Mouse (Mus musculus): ENCODE data around the gene Rab13. TPM values are rescaled to one million over a fixed set of nuclear protein-coding genes. Genes with fewer than 3 reads are reported as not detected.

Gene Rab13
- polyA plus RNA-seq (2016; fragmentation: Nextera tagmentation; extraction: Ambion mirVana): 26.9 and 27.4 TPM in 2 replicates

DNA sequence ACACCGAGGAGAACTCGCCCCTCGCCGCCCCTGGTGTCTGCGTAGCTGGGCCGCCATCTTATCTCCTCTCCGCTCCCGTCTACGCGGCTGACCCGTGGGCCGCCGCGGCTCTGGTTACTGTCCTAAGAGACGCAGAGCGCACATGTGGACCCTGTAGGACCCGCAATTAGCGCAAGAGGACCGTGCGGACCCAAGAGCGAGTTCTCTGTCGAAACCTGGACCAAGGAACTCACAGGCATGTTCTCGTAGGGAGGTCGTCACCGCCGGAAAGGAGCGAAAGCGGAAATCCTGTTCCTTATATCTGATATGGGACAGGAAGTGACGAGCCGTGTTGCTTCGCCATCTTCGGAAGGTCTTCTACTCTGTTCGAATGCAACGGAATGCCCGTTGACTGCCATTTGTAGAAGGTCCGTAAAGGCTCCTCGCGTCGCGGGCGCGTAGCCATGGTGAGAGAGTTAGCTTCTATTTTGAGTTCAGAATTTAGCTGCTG lies at the start of gene Rab13, which contains the start of gene Rps27:
Rab13 (plus strand) TSS at position 319 of the 490 bp plus-strand sequence.
Rps27 (minus strand) TSS at position 275 of the 490 bp plus-strand sequence.
- H3K4me3 ChIP-seq: peak within 1 kb of the TSS; percentile 67
- H3K4me2 ChIP-seq (replicated peaks): peak within 1 kb of the TSS; percentile 93
- H3K36me3 ChIP-seq: peaks cover 40% of the 10 kb centered on the region
- H3K9ac ChIP-seq: peak within 1 kb of the TSS; percentile 80
- H3K27ac ChIP-seq: peak within 1 kb of the TSS; percentile 88
- peaks cover 23% of the 10 kb centered on the region for H3K4me1 ChIP-seq
- no peaks in the 10 kb centered on the region for H3K27me3 ChIP-seq
- peak; percentile 92 for ATAC-seq (ENCODE audit: low FRiP score)
- H3K9me3 ChIP-seq (replicated peaks): no peaks in the 10 kb centered on the region
- WGBS: under 1% methylated on average over 42 of the region's 42 CpGs

DNA sequence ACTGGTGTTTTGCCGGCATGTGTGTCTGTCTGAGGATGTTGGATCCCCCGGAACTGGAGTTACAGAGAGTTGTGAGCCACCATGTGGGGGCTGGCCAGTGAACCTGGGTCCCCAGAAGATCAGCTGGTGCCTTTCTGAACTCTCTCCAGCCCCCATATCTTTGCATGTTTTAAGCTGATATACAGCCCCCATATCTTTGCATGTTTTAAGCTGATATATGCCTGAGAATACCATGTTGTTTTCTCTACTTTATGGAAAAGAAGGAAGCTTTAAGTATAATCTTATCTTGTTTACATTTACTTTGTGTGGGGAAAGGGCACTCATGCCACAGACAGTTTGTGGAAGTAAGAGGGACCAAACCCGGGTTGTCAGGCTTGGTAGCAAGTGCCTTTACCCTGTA lies 33.9 kb upstream of the Rab13 start:
- H3K36me3 ChIP-seq: no peaks in the 10 kb centered on the region
- H3K27me3 ChIP-seq: no peaks in the 10 kb centered on the region
- ATAC-seq (ENCODE audit: low FRiP score): no peak
- H3K9ac ChIP-seq: no peak overlapping the region
- H3K4me2 ChIP-seq (replicated peaks): no peak overlapping the region
- no peaks in the 10 kb centered on the region for H3K4me1 ChIP-seq
- no peak overlapping the region for H3K4me3 ChIP-seq
- H3K27ac ChIP-seq: no peak overlapping the region
- 80% methylated on average over 3 of the region's 3 CpGs for WGBS
- no peaks in the 10 kb centered on the region for H3K9me3 ChIP-seq (replicated peaks)

DNA sequence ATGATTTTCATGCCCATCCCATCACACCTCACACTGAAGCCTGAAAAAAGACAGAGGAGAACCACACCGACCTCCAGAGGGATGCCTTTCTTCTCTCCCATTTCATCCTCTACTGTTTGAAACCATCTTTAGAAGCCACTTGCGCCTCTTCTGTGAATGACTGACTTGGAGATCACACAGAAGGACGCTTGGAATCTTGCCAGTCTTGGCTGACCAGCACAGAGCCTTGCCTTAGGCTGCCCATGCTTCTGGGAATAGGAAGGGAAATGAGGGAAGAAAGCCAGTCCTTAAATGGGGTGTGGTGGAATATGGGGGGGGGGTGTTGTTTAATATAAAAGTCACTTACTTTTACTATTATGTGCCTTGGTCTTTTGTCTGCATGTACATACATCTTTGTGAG lies 29.9 kb upstream of the Rab13 start:
- Histone ChIP-seq H3K36me3 (no peaks in the 10 kb centered on the region), H3K9ac (no peak overlapping the region), H3K27me3 (no peaks in the 10 kb centered on the region), H3K27ac (no peak overlapping the region), H3K9me3 (replicated peaks) (no peaks in the 10 kb centered on the region), H3K4me1 (no peaks in the 10 kb centered on the region), H3K4me2 (replicated peaks) (no peak overlapping the region), H3K4me3 (no peak overlapping the region)
- ATAC-seq (ENCODE audit: low FRiP score): no peak
- 72% methylated on average over 3 of the region's 3 CpGs for WGBS

DNA sequence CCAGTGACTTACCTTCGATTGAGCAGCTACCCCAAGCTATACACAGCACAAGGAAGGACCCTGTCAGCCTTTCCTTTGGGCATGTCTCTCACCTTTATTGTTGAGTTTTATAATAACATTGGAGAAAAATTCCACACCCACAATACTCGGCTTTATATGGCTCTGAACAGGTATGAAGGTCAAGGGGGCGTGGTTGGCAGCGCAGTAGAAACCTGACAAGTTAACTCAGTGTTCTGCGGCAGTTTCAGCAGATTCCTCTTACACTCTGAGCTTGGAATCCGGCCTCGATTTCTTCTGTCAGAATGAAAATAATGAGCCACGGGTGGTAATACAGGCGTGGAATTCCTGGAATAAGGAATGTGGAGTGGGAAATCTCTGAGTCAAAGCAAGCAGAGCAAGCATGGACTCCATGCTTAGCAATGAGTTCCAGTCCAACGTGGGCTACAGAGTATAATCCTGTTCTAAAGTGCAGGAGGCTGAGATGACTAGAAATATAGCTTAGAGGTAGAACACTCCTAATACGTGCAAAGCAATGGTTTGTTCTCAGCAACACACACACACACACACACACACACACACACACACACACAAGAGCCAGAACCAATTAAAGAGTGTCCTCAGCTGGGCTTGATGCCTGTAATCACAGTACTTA lies 22.5 kb upstream of the Rab13 start:
- H3K4me3 ChIP-seq: no peak overlapping the region
- no peaks in the 10 kb centered on the region for H3K9me3 ChIP-seq (replicated peaks)

DNA sequence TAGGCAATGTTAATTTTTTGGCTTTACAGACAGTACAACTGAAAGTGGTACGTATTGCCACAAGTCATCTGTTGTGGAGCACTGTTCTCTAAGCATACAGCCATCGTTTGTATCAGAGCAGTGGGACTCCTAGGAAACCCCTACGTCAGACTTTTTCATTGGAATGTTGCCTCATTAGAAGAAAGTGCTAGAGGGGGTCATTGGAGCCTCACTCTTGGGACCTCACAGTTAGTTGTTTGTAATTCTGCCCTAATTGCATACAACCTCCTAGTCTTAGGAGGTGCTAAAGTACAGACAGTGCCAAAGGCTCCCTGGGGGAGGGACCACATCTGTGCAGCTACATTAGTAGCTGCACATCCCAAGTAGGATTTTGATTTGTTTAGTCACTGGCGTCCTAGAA lies 18.7 kb upstream of the Rab13 start:
- 67% methylated on average over 4 of the region's 4 CpGs for WGBS
- no peak overlapping the region for H3K4me3 ChIP-seq
- ATAC-seq (ENCODE audit: low FRiP score): no peak

More for the DNA sequence above, 22.5 kb upstream of the Rab13 start:
- H3K27ac ChIP-seq: no peak overlapping the region
- H3K36me3 ChIP-seq: no peaks in the 10 kb centered on the region
- no peak for ATAC-seq (ENCODE audit: low FRiP score)
- no peaks in the 10 kb centered on the region for H3K27me3 ChIP-seq
- WGBS: 78% methylated on average over 11 of the region's 11 CpGs
- no peak overlapping the region for H3K9ac ChIP-seq
- no peaks in the 10 kb centered on the region for H3K4me1 ChIP-seq
- H3K4me2 ChIP-seq (replicated peaks): no peak overlapping the region

DNA sequence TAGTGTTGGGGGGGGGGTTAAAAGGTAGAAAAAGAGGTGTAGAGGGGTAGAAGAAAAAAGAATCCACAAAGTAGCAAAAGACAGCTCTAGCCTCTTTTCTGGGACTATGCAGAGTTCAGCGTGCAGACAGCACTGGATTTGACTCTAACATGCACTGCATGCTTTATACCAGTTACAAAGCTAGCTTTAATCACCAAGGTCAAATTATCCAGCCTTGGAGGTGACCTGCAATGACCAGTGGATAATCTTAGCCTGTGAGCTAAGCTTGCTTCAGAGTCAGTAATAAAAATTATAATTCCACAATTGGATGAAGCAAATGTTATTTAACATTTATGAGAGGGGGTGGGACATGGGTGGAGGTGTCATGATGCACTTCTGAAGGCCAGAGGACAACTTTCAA lies 17.9 kb upstream of the Rab13 start:
- no peaks in the 10 kb centered on the region for H3K4me1 ChIP-seq
- no peaks in the 10 kb centered on the region for H3K9me3 ChIP-seq (replicated peaks)
- no peak overlapping the region for H3K9ac ChIP-seq
- no peak for ATAC-seq (ENCODE audit: low FRiP score)
- no peaks in the 10 kb centered on the region for H3K36me3 ChIP-seq
- WGBS: 90% methylated on average over 1 of the region's 1 CpGs
- no peak overlapping the region for H3K4me3 ChIP-seq
- H3K27ac ChIP-seq: no peak overlapping the region
- no peak overlapping the region for H3K4me2 ChIP-seq (replicated peaks)
- H3K27me3 ChIP-seq: no peaks in the 10 kb centered on the region

More for the DNA sequence above, 18.7 kb upstream of the Rab13 start:
- Histone ChIP-seq H3K27me3 (no peaks in the 10 kb centered on the region), H3K36me3 (no peaks in the 10 kb centered on the region), H3K27ac (no peak overlapping the region), H3K9ac (no peak overlapping the region), H3K9me3 (replicated peaks) (no peaks in the 10 kb centered on the region), H3K4me1 (no peaks in the 10 kb centered on the region), H3K4me2 (replicated peaks) (no peak overlapping the region)

DNA sequence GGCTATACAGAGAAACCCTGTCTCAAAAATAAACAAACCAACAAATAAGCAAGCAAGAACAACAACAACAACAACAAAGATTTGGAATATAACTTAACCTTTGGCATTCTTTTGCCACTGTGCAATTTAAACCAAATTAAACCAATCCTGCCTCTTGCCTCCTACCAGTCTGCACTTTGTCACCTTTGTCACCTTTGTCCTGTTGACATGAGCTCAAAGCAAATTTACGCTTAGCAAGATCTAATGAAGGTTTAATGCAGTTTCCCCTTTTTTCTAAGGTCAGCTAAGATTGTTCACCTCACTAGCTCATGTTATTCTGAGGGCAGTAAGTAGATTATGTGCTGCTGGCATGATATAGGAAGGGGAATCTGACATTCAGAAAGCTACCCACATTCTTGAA lies 15.9 kb upstream of the Rab13 start:
- H3K4me2 ChIP-seq (replicated peaks): no peak overlapping the region
- no peak overlapping the region for H3K27ac ChIP-seq
- no peak for ATAC-seq (ENCODE audit: low FRiP score)
- no peaks in the 10 kb centered on the region for H3K4me1 ChIP-seq
- no peaks in the 10 kb centered on the region for H3K36me3 ChIP-seq
- H3K9ac ChIP-seq: no peak overlapping the region
- H3K4me3 ChIP-seq: no peak overlapping the region
- no peaks in the 10 kb centered on the region for H3K9me3 ChIP-seq (replicated peaks)
- H3K27me3 ChIP-seq: no peaks in the 10 kb centered on the region
- WGBS: 81% methylated on average over 1 of the region's 1 CpGs

DNA sequence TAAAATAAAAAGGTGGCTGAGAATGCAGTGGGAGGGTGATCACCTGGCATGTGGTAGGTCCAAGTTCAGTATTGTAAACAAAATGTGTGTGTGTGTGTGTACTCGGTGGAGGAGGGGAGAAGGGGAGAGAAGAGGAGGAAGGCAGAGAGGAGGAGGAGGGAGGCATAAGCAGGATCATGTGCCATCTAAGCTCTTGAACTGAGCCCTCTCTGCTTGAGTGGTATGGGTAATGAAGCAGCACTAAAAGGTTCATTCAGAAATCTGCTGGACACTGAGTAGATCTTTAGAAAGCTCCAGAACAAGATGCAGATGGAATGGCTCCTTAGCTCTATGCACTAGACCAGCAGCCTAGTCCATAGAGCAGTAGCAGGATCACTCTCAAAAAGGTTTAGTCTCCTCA lies 10.6 kb upstream of the Rab13 start:
- H3K4me3 ChIP-seq: no peak overlapping the region
- no peak overlapping the region for H3K27ac ChIP-seq
- H3K9me3 ChIP-seq (replicated peaks): no peaks in the 10 kb centered on the region
- no peaks in the 10 kb centered on the region for H3K4me1 ChIP-seq
- no peak for ATAC-seq (ENCODE audit: low FRiP score)
- H3K9ac ChIP-seq: no peak overlapping the region
- H3K36me3 ChIP-seq: peaks cover 4% of the 10 kb centered on the region
- H3K4me2 ChIP-seq (replicated peaks): no peak overlapping the region
- H3K27me3 ChIP-seq: no peaks in the 10 kb centered on the region
- WGBS: 50% methylated on average over 1 of the region's 1 CpGs

DNA sequence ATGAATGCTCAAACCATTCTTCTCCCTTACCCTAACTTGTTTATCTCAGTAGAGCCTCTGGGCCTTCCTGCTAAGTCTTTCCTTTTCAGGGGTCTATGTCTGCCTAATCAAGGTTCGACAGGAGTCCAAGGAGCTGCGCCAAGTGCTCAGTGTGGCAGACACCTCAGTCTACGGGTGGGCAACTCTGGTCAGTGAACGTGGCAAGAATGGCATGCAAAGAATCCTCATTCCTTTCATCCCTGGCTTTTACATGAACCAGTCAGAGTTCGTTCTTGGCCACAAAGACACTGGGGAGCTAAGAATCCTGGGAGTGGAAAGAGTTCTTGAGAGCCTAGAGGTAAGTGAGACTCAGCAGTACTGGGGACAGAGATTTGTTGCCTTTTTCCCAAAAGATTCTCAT lies 9.9 kb upstream of the Rab13 start:
- Histone ChIP-seq H3K9me3 (replicated peaks) (no peaks in the 10 kb centered on the region), H3K4me2 (replicated peaks) (no peak overlapping the region), H3K9ac (no peak overlapping the region), H3K27ac (no peak overlapping the region), H3K36me3 (peaks cover 12% of the 10 kb centered on the region), H3K4me3 (no peak overlapping the region), H3K27me3 (no peaks in the 10 kb centered on the region), H3K4me1 (no peaks in the 10 kb centered on the region)
- ATAC-seq (ENCODE audit: low FRiP score): no peak
- WGBS: 80% methylated on average over 5 of the region's 5 CpGs

DNA sequence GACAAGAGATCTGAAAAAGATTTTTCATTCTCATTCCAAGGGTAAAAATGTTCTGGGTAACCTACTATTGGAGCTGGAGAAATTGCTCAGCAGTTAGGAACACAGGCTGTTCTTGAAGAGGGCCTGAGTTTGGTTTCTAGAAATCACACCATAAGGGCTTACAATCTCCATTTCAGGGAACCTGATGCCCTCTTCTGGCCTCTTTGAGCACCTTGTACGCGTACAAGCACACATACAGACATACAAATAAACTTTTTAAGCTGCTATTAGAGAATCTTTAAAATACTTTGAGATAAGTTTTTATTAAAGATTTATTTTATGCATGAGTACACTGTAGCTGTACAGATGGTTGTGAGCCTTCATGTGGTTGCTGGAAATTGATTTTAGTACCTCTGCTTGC lies 8.9 kb upstream of the Rab13 start:
- Histone ChIP-seq H3K27me3 (no peaks in the 10 kb centered on the region), H3K9ac (no peak overlapping the region), H3K27ac (no peak overlapping the region), H3K36me3 (peaks cover 21% of the 10 kb centered on the region), H3K4me2 (replicated peaks) (no peak overlapping the region), H3K4me3 (no peak overlapping the region), H3K9me3 (replicated peaks) (no peaks in the 10 kb centered on the region), H3K4me1 (no peaks in the 10 kb centered on the region)
- ATAC-seq (ENCODE audit: low FRiP score): no peak
- WGBS: 92% methylated on average over 2 of the region's 2 CpGs

DNA sequence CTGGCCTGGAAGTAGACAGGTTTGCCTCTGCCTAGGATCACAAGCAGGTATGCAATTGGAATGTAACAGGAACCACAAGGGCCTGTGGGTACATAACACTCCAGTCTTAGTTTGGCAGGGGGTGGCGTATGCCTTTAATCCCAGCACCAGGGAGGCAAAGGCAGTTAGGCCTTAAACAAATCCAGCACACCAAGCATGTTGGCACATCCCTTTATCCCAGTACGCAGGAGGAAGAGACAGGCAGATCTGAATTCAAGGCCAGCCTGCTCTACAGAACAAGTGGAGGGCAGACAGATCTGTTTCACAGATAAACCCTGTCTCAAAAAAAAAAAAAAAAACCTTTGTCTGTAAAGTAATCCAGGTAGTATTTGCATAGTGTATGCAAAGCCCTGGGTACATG lies 4.8 kb upstream of the Rab13 start:
- Histone ChIP-seq H3K4me1 (peaks cover 17% of the 10 kb centered on the region), H3K27ac (no peak overlapping the region), H3K9me3 (replicated peaks) (no peaks in the 10 kb centered on the region), H3K36me3 (peaks cover 50% of the 10 kb centered on the region), H3K9ac (no peak overlapping the region), H3K4me3 (no peak overlapping the region), H3K27me3 (no peaks in the 10 kb centered on the region), H3K4me2 (replicated peaks) (no peak overlapping the region)
- ATAC-seq (ENCODE audit: low FRiP score): no peak
- WGBS: 92% methylated on average over 2 of the region's 2 CpGs

DNA sequence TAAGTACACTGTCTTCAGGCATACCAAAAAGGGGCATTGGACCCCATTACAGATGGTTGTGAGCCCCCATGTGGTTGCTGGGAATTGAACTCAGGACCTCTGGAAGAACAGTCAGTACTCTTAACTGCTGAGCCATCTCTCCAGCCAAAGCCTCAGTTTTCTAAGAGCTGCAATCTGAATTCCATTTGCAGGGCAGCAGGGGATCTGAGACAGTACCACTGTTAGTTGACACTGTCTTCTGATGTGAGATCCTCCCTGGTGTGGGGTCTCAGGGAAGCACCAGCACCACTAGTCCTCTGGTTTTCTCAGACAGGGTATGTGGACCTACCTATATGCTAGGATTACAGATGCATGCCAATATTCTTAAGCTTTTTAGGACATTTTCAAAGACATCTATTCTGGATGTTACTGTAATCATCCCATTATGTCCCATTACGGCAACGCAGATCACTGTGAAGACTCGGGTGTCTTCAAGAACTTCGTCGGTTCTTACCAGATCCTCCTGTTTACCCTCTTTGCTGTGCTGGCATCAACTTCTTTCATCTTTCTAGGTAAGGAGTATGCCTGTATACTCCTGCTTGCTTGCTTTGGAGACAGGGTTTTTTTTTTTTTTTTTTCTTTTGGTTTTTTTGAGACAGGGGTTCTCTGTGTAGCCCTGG lies 3.5 kb upstream of the Rab13 start:
- no peak for ATAC-seq (ENCODE audit: low FRiP score)
- H3K9ac ChIP-seq: no peak overlapping the region
- no peak overlapping the region for H3K4me2 ChIP-seq (replicated peaks)
- no peak overlapping the region for H3K27ac ChIP-seq
- no peaks in the 10 kb centered on the region for H3K27me3 ChIP-seq
- H3K4me3 ChIP-seq: no peak overlapping the region
- H3K4me1 ChIP-seq: peaks cover 23% of the 10 kb centered on the region
- H3K36me3 ChIP-seq: peaks cover 50% of the 10 kb centered on the region
- 95% methylated on average over 5 of the region's 5 CpGs for WGBS
- no peaks in the 10 kb centered on the region for H3K9me3 ChIP-seq (replicated peaks)
